Mouse (Mus musculus) embryonic fibroblast, embryonic 13.5 days (primary cell): ENCODE data around the gene Prdx6. TPM values are rescaled to one million over a fixed set of nuclear protein-coding genes. Genes with fewer than 3 reads are reported as not detected.
"Not testable (repeated sequence)": the region's sequence is repeated elsewhere in the genome, so short reads cannot be mapped to it uniquely, and the experiment has no call there.

Experiments used
- H3K27ac ChIP-seq: 2 replicates; pipeline ENCODE4 v1.5.1; 2012; ENCODE audit warnings: low read length, control low read depth, inconsistent platforms; ENCODE audit not compliant: insufficient read depth
- H3K4me1 ChIP-seq: 2 replicates; pipeline ENCODE4 v1.6.1; 2011; ENCODE audit warnings: low read length; ENCODE audit not compliant: control insufficient read depth, insufficient read depth
- H3K4me3 ChIP-seq: 2 replicates; pipeline ENCODE4 v1.5.1; 2011; ENCODE audit warnings: mild to moderate bottlenecking, control low read depth, low read length; ENCODE audit not compliant: insufficient read depth
- CTCF ChIP-seq: IDR thresholded peaks from 2 replicates; pipeline ENCODE4 v1.5.1; 2011; ENCODE audit warnings: mild to moderate bottlenecking, control low read depth, low read length, moderate library complexity, borderline replicate concordance; ENCODE audit not compliant: insufficient read depth
- POLR2A ChIP-seq: IDR thresholded peaks from 2 replicates; pipeline ENCODE4 v1.6.1; 2011; ENCODE audit warnings: low read depth, mild to moderate bottlenecking, control low read depth, low read length, moderate library complexity
- polyA plus RNA-seq: library from polyadenylated mRNA; stranded (reverse); fragments of >200 nt; gene quantifications from 2 replicates; pipeline ENCODE4 v1.2.4, GENCODE M21; 2011; ENCODE audit warnings: low read depth; ENCODE audit not compliant: missing spikeins, insufficient read length

Gene Prdx6
- polyA plus RNA-seq, 1 experiment, result 160 TPM

- Histone ChIP-seq H3K27ac (no peak overlapping the region), H3K4me3 (no peak overlapping the region), H3K4me1 (no peaks in the 10 kb centered on the region)
- no peak for TF ChIP-seq CTCF
- no peak for TF ChIP-seq POLR2A
Measured at GRCm38 (mm10) chr1:161233226-161233839, 17.7 kb downstream of the Prdx6 start.

- no peak overlapping the region for H3K4me3 ChIP-seq
- TF ChIP-seq POLR2A, result no peak
- TF ChIP-seq CTCF, result no peak
Measured at GRCm38 (mm10) chr1:161232181-161232580, 18.8 kb downstream of the Prdx6 start.

GRCm38 (mm10) chr1:161224837-161225236 lies 26.2 kb downstream of the Prdx6 start:
- H3K4me3 ChIP-seq, result no peak overlapping the region
- H3K4me1 ChIP-seq, result no peaks in the 10 kb centered on the region
- no peak overlapping the region for H3K27ac ChIP-seq
- no peak for TF ChIP-seq CTCF
- TF ChIP-seq POLR2A, result no peak

More at GRCm38 (mm10) chr1:161232181-161232580, 18.8 kb downstream of the Prdx6 start:
- no peaks in the 10 kb centered on the region for H3K4me1 ChIP-seq
- no peak overlapping the region for H3K27ac ChIP-seq

- H3K4me1 ChIP-seq, result no peaks in the 10 kb centered on the region
- no peak overlapping the region for H3K4me3 ChIP-seq
- H3K27ac ChIP-seq, result no peak overlapping the region
- no peak for TF ChIP-seq POLR2A
- no peak for TF ChIP-seq CTCF
Measured at GRCm38 (mm10) chr1:161219816-161220215, 31.2 kb downstream of the Prdx6 start.

GRCm38 (mm10) chr1:161214465-161214864 lies 36.6 kb downstream of the Prdx6 start:
- no peak overlapping the region for H3K27ac ChIP-seq
- H3K4me3 ChIP-seq, result no peak overlapping the region
- no peaks in the 10 kb centered on the region for H3K4me1 ChIP-seq
- TF ChIP-seq POLR2A, result no peak
- peak; percentile 64; the same call in 1 of the 2 replicates for TF ChIP-seq CTCF

- no peak overlapping the region for H3K27ac ChIP-seq
- TF ChIP-seq CTCF, result no peak
- TF ChIP-seq POLR2A, result no peak
- no peaks in the 10 kb centered on the region for H3K4me1 ChIP-seq
- no peak overlapping the region for H3K4me3 ChIP-seq
Measured at GRCm38 (mm10) chr1:161199856-161200255, 51.2 kb downstream of the Prdx6 start.

GRCm38 (mm10) chr1:161196364-161196763 lies 54.7 kb downstream of the Prdx6 start:
- not testable (repeated sequence) for H3K4me1 ChIP-seq
- peak overlapping the region; percentile 70 for H3K27ac ChIP-seq
- peak overlapping the region; percentile 54 for H3K4me3 ChIP-seq

GRCm38 (mm10) chr1:161195541-161196351 lies 55.3 kb downstream of the Prdx6 start:
- TF ChIP-seq POLR2A (peak; percentile 46), CTCF (no peak)
- peak overlapping the region; percentile 54 for H3K4me3 ChIP-seq
- H3K4me1 ChIP-seq, result no peaks in the 10 kb centered on the region
- H3K27ac ChIP-seq, result peak overlapping the region; percentile 70

- no peaks in the 10 kb centered on the region for H3K4me1 ChIP-seq
- TF ChIP-seq POLR2A (no peak), CTCF (no peak)
- no peak overlapping the region for H3K27ac ChIP-seq
- H3K4me3 ChIP-seq, result no peak overlapping the region
Measured at GRCm38 (mm10) chr1:161190253-161190910, 60.6 kb downstream of the Prdx6 start.

Other genes with a start within 250 kb of the Prdx6 start
- gene Zbtb37, start 216.4 kb downstream of the Prdx6 start, polyA plus RNA-seq, result 9.6 and 11.2 TPM in 2 replicates
- gene Dars2, start 180.6 kb downstream of the Prdx6 start, polyA plus RNA-seq, result 16.8 and 22.8 TPM in 2 replicates
- 7.2 and 11.3 TPM in 2 replicates for gene Cenpl, start 180.5 kb downstream of the Prdx6 start, polyA plus RNA-seq
- gene Klhl20, start 119.7 kb downstream of the Prdx6 start, polyA plus RNA-seq, result 24.5 and 29.0 TPM in 2 replicates
- 0.37 and 0.38 TPM in 2 replicates for gene Ankrd45, start 108.5 kb downstream of the Prdx6 start, polyA plus RNA-seq
- gene Tex50, start 91.9 kb downstream of the Prdx6 start, polyA plus RNA-seq, result not detected in 2 replicates
- gene Tnfsf4, start 144.2 kb upstream of the Prdx6 start, polyA plus RNA-seq, result 0.27 TPM in 1 of 2 replicates, not detected in the other
- 0.25 and 0.87 TPM in 2 replicates for gene Tnfsf18, start 243.4 kb upstream of the Prdx6 start, polyA plus RNA-seq